Mouse (Mus musculus) testis, adult 2 months (tissue): ENCODE measurements around the gene Nek4. TPM values are rescaled to one million over a fixed set of nuclear protein-coding genes. Genes with fewer than 3 reads are reported as not detected.

Source experiments
- H3K27ac ChIP-seq: fragments of 200-500 bp; 2 replicates; pipeline ENCODE4 v1.5.1; 2012; ENCODE audit warnings: low read depth, low read length; ENCODE audit not compliant: control insufficient read depth, insufficient read depth
- H3K27me3 ChIP-seq: fragments of 200-500 bp; 2 replicates; pipeline ENCODE4 v1.6.1; 2012; ENCODE audit warnings: mild to moderate bottlenecking, low read length, moderate library complexity; ENCODE audit not compliant: control insufficient read depth, insufficient read depth
- H3K36me3 ChIP-seq: fragments of 200-500 bp; 2 replicates; pipeline ENCODE4 v1.6.1; 2012; ENCODE audit warnings: mild to moderate bottlenecking, low read length; ENCODE audit not compliant: control insufficient read depth, insufficient read depth
- H3K4me1 ChIP-seq: fragments of 200-500 bp; 2 replicates; pipeline ENCODE4 v1.6.1; 2012; ENCODE audit warnings: low read length; ENCODE audit not compliant: control insufficient read depth, insufficient read depth
- H3K4me3 ChIP-seq: fragments of 200-500 bp; 2 replicates; pipeline ENCODE4 v1.5.1; 2012; ENCODE audit warnings: low read depth, mild to moderate bottlenecking, low read length, moderate library complexity, mixed read lengths; ENCODE audit not compliant: control insufficient read depth
- CTCF ChIP-seq: fragments of 200-500 bp; IDR thresholded peaks from 2 replicates; pipeline ENCODE4 v1.5.1; 2012; ENCODE audit warnings: low read depth, mild to moderate bottlenecking, inconsistent platforms, low read length, moderate library complexity; ENCODE audit not compliant: control insufficient read depth, insufficient read depth, insufficient replicate concordance
- POLR2A ChIP-seq: fragments of 200-500 bp; IDR thresholded peaks from 2 replicates; pipeline ENCODE4 v1.6.1; 2012; ENCODE audit warnings: low read depth, mild to moderate bottlenecking, inconsistent platforms, low read length, moderate library complexity; ENCODE audit not compliant: control insufficient read depth
- polyA plus RNA-seq: library from polyadenylated mRNA; depleted of rRNA; stranded (reverse); fragments of >200 nt; gene quantifications from 2 replicates; pipeline ENCODE4 v1.2.3, GENCODE M21; 2012

The Nek4 gene
- polyA plus RNA-seq, 1 experiment, result 33.4 TPM

- no peak for TF ChIP-seq POLR2A
- Histone ChIP-seq H3K4me1 (peaks cover 3% of the 10 kb centered on the region), H3K27me3 (no peaks in the 10 kb centered on the region), H3K36me3 (peaks cover 2% of the 10 kb centered on the region), H3K4me3 (no peak overlapping the region), H3K27ac (no peak overlapping the region)
Measured at GRCm38 (mm10) chr14:31004527-31004926, 53.4 kb downstream of the Nek4 start.

GRCm38 (mm10) chr14:31006779-31007178 lies 55.6 kb downstream of the Nek4 start:
- no peak for TF ChIP-seq POLR2A
- TF ChIP-seq CTCF, result no peak
- Histone ChIP-seq H3K27me3 (no peaks in the 10 kb centered on the region), H3K4me1 (peaks cover 3% of the 10 kb centered on the region), H3K36me3 (peaks cover 4% of the 10 kb centered on the region), H3K4me3 (no peak overlapping the region), H3K27ac (no peak overlapping the region)

GRCm38 (mm10) chr14:31011588-31011987 lies 60.4 kb downstream of the Nek4 start:
- TF ChIP-seq POLR2A (no peak), CTCF (no peak)
- Histone ChIP-seq H3K4me1 (no peaks in the 10 kb centered on the region), H3K36me3 (peaks cover 4% of the 10 kb centered on the region)

GRCm38 (mm10) chr14:31013928-31014327 lies 62.8 kb downstream of the Nek4 start:
- H3K27ac ChIP-seq, result no peak overlapping the region
- no peaks in the 10 kb centered on the region for H3K27me3 ChIP-seq
- H3K36me3 ChIP-seq, result peaks cover 1% of the 10 kb centered on the region
- TF ChIP-seq POLR2A (no peak), CTCF (no peak)
- H3K4me1 ChIP-seq, result peaks cover 4% of the 10 kb centered on the region; the same call in 1 of the 2 replicates
- no peak overlapping the region for H3K4me3 ChIP-seq

More at GRCm38 (mm10) chr14:31011588-31011987, 60.4 kb downstream of the Nek4 start:
- no peaks in the 10 kb centered on the region for H3K27me3 ChIP-seq
- no peak overlapping the region for H3K4me3 ChIP-seq
- no peak overlapping the region for H3K27ac ChIP-seq

- H3K27me3 ChIP-seq, result no peaks in the 10 kb centered on the region
- H3K4me3 ChIP-seq, result no peak overlapping the region
- TF ChIP-seq POLR2A, result no peak
- no peak for TF ChIP-seq CTCF
- no peak overlapping the region for H3K27ac ChIP-seq
- H3K36me3 ChIP-seq, result no peaks in the 10 kb centered on the region; the same call in none of the 2 replicates
- H3K4me1 ChIP-seq, result peaks cover 6% of the 10 kb centered on the region; the same call in 1 of the 2 replicates
Measured at GRCm38 (mm10) chr14:31016063-31016462, 64.9 kb downstream of the Nek4 start.

GRCm38 (mm10) chr14:31017854-31018253 lies 66.7 kb downstream of the Nek4 start:
- H3K27me3 ChIP-seq, result no peaks in the 10 kb centered on the region
- no peak for TF ChIP-seq POLR2A
- no peak for TF ChIP-seq CTCF
- H3K36me3 ChIP-seq, result no peaks in the 10 kb centered on the region; the same call in none of the 2 replicates
- H3K4me3 ChIP-seq, result peak overlapping the region; percentile 92
- H3K4me1 ChIP-seq, result peaks cover 6% of the 10 kb centered on the region; the same call in 1 of the 2 replicates
- H3K27ac ChIP-seq, result no peak overlapping the region; the same call in 1 of the 2 replicates

- TF ChIP-seq POLR2A (peak; percentile 83), CTCF (no peak)
- peaks cover 6% of the 10 kb centered on the region; the same call in 1 of the 2 replicates for H3K4me1 ChIP-seq
- H3K4me3 ChIP-seq, result peak within 1 kb of the TSS; percentile 96
- H3K36me3 ChIP-seq, result no peaks in the 10 kb centered on the region; the same call in 1 of the 2 replicates
- no peaks in the 10 kb centered on the region for H3K27me3 ChIP-seq
- peak within 1 kb of the TSS; percentile 93 for H3K27ac ChIP-seq
Measured at GRCm38 (mm10) chr14:31018860-31019291, 67.7 kb downstream of the Nek4 start, which contains the start of the genes Pbrm1 and Gnl3. Gene Pbrm1 (plus strand): TSS chr14:31019138. Gene Gnl3 (minus strand): TSS chr14:31019152.
